Mouse (Mus musculus) spleen, adult 12 weeks (tissue): ENCODE results near the gene Tspan32.

Source experiments
- DNase-seq: peaks from one replicate; pipeline ENCODE4 v3.0.0; 2022; ENCODE audit warnings: low spot score

Tspan32 gene

GRCm38 (mm10) chr7:143054612-143054965 lies 49.7 kb downstream of the Tspan32 start:
- no peak for DNase-seq

DNA sequence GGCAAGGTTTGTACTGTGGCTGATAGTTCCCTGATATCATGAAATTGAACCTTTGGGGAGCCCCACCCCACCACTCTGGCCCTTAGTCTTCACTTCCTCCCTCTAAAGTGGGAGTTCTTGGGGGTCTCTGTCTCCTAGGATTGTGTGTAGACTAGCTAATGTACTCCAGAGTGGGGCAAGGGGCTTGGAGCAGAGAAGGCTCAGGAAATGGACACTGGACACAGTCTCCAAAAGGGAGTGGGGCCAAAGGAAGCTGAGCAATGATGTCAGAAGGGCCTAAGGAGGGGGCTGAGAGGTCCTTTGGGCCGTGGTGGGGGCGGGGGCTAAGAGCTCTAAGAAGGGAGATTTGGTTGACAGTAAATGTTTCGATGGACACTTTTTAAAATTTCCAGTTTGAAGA lies 50.2 kb downstream of the Tspan32 start:
- no peak for DNase-seq

DNA sequence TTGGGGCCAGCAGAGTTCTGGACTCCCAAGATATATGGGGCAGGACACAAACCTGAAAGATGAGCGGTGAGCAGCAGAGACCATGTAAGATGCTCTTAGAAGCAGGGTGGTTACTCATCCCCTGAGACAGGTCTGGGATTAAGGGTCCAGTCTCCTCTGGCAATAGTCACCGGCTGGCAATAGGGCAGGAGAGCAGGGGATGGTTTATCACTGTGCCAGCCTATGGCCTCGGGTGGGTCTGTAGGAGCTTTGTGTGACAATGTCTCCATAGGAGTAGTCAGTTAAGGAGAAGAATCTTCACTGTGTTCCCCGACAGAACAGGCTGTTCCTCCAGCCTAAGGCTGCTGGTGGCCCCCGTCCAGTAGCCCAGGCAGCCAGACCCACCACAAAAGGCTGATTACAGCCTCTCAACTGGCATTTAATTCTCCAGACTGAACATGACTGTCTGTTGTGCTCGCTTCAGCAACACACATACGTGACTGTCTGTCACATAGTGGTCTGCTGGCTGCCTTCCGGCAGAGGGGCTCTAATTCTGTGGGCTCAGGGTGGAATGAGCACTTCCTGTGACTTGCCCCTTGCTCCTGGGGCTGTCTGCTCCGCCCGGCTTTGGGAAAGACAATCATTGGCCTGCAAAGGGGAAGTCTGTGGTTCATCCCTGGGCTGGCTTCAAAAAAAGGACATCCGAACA lies 50.8 kb downstream of the Tspan32 start:
- DNase-seq: no peak

DNA sequence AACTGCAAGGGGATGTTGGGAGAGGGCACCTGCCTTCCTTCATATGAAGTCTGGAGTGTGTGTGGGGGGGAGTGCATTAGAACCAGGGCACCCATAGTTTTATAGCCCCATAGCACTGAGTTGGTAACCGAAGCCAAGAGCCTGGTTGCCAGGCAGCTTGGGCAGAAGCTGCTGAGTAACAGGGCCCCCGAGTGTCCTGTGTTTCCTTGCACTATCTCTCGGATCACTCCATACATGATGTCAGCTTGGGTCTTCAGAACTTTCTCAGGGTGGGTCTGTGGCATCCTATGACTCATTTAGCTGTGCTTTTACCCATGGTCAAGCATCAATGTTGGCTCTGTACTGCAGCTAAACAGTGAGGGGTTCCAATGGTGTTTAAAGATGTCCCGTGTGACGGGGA lies 52.2 kb downstream of the Tspan32 start:
- DNase-seq: no peak

DNA sequence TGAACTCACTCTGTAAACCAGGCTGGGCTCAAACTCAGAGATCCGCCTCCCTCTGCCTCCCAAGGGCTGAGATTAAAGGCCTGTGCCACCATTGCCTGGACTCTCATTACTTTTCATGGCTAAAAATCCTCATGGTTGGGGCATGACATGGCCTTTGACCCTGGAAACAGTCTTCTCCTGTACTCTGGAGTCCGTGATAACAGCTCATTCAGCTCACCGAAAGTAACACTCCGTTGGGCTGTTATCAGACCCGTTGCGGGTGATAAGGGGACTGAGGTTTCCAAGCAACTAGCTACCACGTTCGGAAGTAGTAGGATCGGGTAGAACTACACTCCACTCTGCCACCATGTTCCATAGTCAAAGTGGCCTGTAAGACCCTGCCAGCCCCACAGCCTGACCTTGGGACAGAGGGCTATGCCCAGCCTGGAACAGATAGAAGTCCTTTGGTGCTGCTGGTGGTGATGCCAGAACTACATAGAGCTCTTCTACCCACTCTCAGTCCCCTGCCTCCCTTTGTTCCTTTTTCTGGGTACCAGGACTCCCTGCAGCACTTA lies 52.9 kb downstream of the Tspan32 start:
- no peak for DNase-seq

- DNase-seq: no peak
Observed at GRCm38 (mm10) chr7:143058221-143058697, 53.4 kb downstream of the Tspan32 start.

DNA sequence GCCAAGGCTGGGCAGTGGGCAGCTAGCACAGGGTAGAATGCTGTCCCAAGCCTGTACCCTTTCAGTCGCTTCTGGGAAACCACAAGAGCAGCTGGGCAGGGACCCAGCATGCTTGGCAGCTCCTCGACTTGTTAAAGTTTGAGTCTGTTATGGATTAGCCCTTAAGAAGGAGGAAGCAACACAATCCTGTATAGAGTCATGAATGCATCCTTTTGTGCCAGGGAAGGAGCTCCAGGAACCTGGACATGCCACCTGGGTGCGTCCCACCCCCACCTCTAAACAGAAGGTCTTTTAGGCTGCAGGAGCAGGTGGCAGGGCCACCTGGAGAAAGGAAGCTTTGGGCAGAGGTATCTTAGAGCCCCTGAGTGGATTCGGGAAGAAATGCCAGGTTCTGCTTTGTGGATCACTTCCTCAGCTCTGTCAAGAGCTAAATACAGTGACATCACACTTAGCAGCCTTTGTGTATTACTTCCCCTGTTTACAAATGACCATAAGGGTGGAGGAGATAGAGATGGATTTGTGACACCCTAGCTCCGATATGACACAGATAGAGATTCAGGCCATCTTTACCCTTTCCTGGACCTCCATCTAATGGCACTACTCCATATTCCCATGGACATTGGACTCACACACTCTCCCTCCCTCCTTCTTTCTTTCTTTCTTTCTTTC lies 54.5 kb downstream of the Tspan32 start:
- DNase-seq: no peak

DNA sequence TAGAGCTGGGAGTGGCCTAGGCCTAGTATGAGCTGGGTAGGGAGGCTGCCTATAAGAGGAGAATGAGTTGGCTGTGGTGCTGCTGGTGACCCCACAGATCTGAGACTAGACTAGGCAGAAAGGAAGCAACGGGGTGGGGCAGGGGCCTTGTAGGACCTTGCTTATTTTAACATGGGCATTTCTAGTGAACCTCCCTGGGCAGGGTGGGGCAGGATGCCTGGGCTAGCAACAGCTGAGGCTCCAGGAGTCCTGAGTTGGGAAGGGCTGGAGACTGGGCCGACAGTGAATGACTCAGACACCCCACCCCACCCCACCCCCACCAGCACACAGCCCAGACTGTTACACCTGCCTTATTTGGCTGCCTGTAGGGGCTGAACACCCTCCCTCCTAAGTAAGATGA lies 57.9 kb downstream of the Tspan32 start:
- no peak for DNase-seq

- no peak for DNase-seq
Observed at GRCm38 (mm10) chr7:143064226-143064625, 59.4 kb downstream of the Tspan32 start.

DNA sequence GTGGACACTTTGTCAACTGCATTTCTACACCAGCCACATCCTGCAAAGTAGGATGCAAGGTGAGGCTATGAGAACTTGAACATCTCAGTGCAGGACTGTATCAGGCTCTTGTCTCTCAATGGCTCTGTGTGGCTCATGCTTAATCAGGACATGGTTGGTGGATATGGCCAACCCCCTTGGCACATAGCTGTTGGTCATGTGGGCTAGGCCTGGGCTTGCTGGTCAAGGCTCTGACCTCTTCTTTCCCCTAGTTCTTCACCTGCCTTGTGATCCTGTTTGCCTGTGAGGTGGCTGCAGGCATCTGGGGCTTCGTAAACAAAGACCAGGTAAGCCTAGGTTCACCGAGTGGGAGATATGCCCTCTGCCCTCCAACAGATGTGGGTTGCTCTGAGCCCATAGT lies 60.8 kb downstream of the Tspan32 start:
- DNase-seq: no peak

DNA sequence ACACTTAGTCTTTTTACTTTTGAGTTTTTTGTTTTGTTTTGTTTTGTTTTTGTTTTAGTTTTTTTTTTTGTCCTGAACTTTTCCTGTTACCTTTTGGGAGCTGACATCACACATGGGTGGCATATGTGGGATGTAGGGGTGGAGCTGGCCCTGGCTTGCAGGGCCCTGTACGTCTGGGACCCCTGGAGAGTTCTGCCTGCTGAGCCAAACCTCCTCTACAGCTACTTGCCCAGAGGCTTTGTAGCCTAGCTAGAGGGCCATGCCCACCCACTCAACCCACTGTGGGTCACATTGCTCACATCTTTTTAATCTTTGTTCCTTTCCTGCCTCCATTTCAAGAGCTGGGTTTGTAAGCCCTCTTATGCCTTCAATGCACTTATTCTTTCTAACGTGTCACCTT lies 62.6 kb downstream of the Tspan32 start:
- no peak for DNase-seq

DNA sequence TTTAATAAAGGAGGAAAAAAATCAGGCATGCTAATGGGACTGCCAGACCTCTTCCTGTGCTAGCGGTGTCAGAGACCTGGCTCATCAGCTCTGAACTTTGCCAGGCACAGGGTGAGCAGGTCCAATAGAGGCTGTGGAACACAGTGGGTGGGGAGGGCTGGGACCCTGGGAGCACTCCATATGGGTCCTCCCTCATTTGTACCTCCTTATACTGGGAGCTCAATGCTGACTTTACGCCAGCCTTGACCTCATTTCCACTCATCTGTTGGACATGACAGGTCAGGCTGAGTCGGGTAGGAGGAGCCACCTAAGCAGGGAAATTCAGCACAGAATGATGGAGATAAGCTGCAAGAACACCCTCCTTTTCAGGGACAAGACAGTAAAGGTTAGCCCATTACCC lies 63.1 kb downstream of the Tspan32 start:
- no peak for DNase-seq

GRCm38 (mm10) chr7:143068316-143068881 lies 63.6 kb downstream of the Tspan32 start:
- DNase-seq: no peak

- DNase-seq: peak; percentile 92
Observed at GRCm38 (mm10) chr7:143068882-143069591, 64.2 kb downstream of the Tspan32 start, which contains the start of gene Tssc4. Gene Tssc4, plus strand, starts transcription at chr7:143069249.
